8 mouse cellular contexts compared by ENCODE assay signal in genomic region chrX:94193901-94194300, GRCm38 (mm10). TPM values are rescaled to one million over a fixed set of nuclear protein-coding genes. Genes with fewer than 3 reads are reported as not detected.
DNase-seq lines count a peak whose midpoint lies in the region; ATAC-seq and TF ChIP-seq lines count a peak whose summit lies in the region.
"Not testable (repeated sequence)": the region's sequence is repeated elsewhere in the genome, so short reads cannot be mapped to it uniquely, and the experiment has no call there.

No protein-coding gene starts in this region.

- not testable (repeated sequence) for H3K4me2 ChIP-seq in forebrain, postnatal 0 days (ENCODE audit: low read depth); stomach, postnatal 0 days (replicated peaks; ENCODE audit: low read depth)

- H3K9ac ChIP-seq in forebrain, postnatal 0 days; liver, adult 2 months (ENCODE audit: low read depth, low read length); stomach, postnatal 0 days (ENCODE audit: low read length): not testable (repeated sequence)

- H3K4me3 ChIP-seq in forebrain, postnatal 0 days (ENCODE audit: low read depth, low read length); liver, adult 2 months (ENCODE audit: insufficient read depth, low read depth, low read length); stomach, postnatal 0 days (ENCODE audit: low read depth, low read length): not testable (repeated sequence)

- H3K27ac ChIP-seq in forebrain, postnatal 0 days (ENCODE audit: low read depth, low read length); liver, adult 2 months (replicated peaks; ENCODE audit: insufficient read depth, low read depth, low read length); stomach, postnatal 0 days (replicated peaks): not testable (repeated sequence)

- not testable (repeated sequence) for TF ChIP-seq POLR2A in liver, adult 2 months (IDR thresholded peaks at IDR 0.05; ENCODE audit: extremely low read depth, insufficient read depth, low read length)

- H3K36me3 ChIP-seq in forebrain, postnatal 0 days (ENCODE audit: insufficient read depth) = peaks cover 28% of the 10 kb centered on the region
- H3K36me3 ChIP-seq in liver, adult 2 months (ENCODE audit: control insufficient read depth, insufficient read depth, low read length) = peaks cover 26% of the 10 kb centered on the region
- H3K36me3 ChIP-seq in stomach, postnatal 0 days (ENCODE audit: control insufficient read depth, insufficient read depth, low read length) = not testable (repeated sequence)

- H3K79me2 ChIP-seq in liver, adult 2 months (ENCODE audit: control insufficient read depth, insufficient read depth, low read length) = not testable (repeated sequence)

- 69% methylated on average over 4 of the region's 4 CpGs for WGBS in forebrain, postnatal 0 days
- WGBS in liver, adult 2 months = 66% methylated on average over 4 of the region's 4 CpGs
- 77% methylated on average over 4 of the region's 4 CpGs for WGBS in stomach, postnatal 0 days

- H3K27me3 ChIP-seq in forebrain, postnatal 0 days (ENCODE audit: insufficient read depth, low read length); liver, adult 2 months (ENCODE audit: control insufficient read depth, insufficient read depth, low read length); stomach, postnatal 0 days (ENCODE audit: control insufficient read depth, insufficient read depth, low read length): not testable (repeated sequence)

- ATAC-seq in forebrain, postnatal 0 days; stomach, postnatal 0 days (ENCODE audit: low FRiP score, low TSS enrichment): not testable (repeated sequence)
- peak; percentile 79 for ATAC-seq in inflammation-experienced regulatory T-cells, adult 6 months

- TF ChIP-seq EP300 in stomach, postnatal 0 days (optimal IDR thresholded peaks at IDR 0.05) = not testable (repeated sequence)

- H3K4me1 ChIP-seq in forebrain, postnatal 0 days (ENCODE audit: insufficient read depth); liver, adult 2 months (ENCODE audit: control insufficient read depth, insufficient read depth, low read length); stomach, postnatal 0 days (replicated peaks; ENCODE audit: control insufficient read depth, insufficient read depth): not testable (repeated sequence)

- peak; percentile 48 for DNase-seq in A20 (ENCODE audit: low read depth, low spot score)
- peak; percentile 17 for DNase-seq in MN1 (ENCODE audit: low spot score)
- peak; percentile 42 for DNase-seq in c-Kit-positive CD71-positive TER-119-negative erythroid progenitor cells, embryonic 14.5 days (ENCODE audit: low read depth)
- DNase-seq in forebrain, postnatal 0 days = peak; percentile 6
- DNase-seq in liver, adult 2 months (ENCODE audit: extremely low read depth, low read depth, low spot score) = not testable (repeated sequence)
- peak; percentile 29 for DNase-seq in mesoderm, embryonic 11.5 days (ENCODE audit: low read depth, low spot score)
- DNase-seq in stomach, postnatal 0 days (ENCODE audit: low spot score) = peak; percentile 15

- peak; percentile 42 for TF ChIP-seq CTCF in forebrain, postnatal 0 days (IDR thresholded peaks at IDR 0.05; ENCODE audit: low read depth)
- TF ChIP-seq CTCF in liver, adult 2 months (IDR thresholded peaks at IDR 0.05; ENCODE audit: low read depth, low read length) = 0 out of 2 replicates have a peak, but pooled peaks have one; percentile 6
- TF ChIP-seq CTCF in stomach, postnatal 0 days (IDR thresholded peaks at IDR 0.05; ENCODE audit: low read depth) = peak; percentile 67

- H3K9me3 ChIP-seq in forebrain, postnatal 0 days (ENCODE audit: low read length); stomach, postnatal 0 days (ENCODE audit: control insufficient read depth, low read length): not testable (repeated sequence)

RNA-seq across cellular contexts. Expression of gene Eif2s3x, which starts 18.8 kb away (rescaled TPM):
- total RNA-seq in forebrain, postnatal 0 days (2014; rRNA removed) = 212 and 233 TPM in 2 replicates
- polyA plus RNA-seq in forebrain, postnatal 0 days (2015; fragmentation: Nextera tagmentation; extraction: Ambion mirVana) = 68.4 and 94.9 TPM in 2 replicates
- 10 to 100 TPM; 69.5 to 76.6 (median 69.9) TPM for polyA plus RNA-seq in inflammation-experienced regulatory T-cells, adult 6 months (2017; shearing (Covaris generic))
- total RNA-seq in liver, adult 2 months (2014; rRNA removed) = 93.1 and 103 TPM in 2 replicates
- polyA plus RNA-seq in liver, adult 2 months (2012; rRNA removed) = 42.7 and 43.7 TPM in 2 replicates
- polyA plus RNA-seq in stomach, postnatal 0 days (2015; fragmentation: Nextera tagmentation; extraction: Ambion mirVana) = 37.0 and 38.8 TPM in 2 replicates

RNA-seq across cellular contexts. Expression of gene Klhl15, which starts 40.5 kb away (rescaled TPM):
- 14.8 and 20.5 TPM in 2 replicates for total RNA-seq in forebrain, postnatal 0 days (2014; rRNA removed)
- polyA plus RNA-seq in forebrain, postnatal 0 days (2015; fragmentation: Nextera tagmentation; extraction: Ambion mirVana) = 6.1 and 7.3 TPM in 2 replicates
- 10 to 100 TPM in 1 of 3 experiments, 1 to 10 TPM in 2; 6.9 to 12.5 (median 9.7) TPM for polyA plus RNA-seq in inflammation-experienced regulatory T-cells, adult 6 months (2017; shearing (Covaris generic))
- 5.9 and 7.4 TPM in 2 replicates for total RNA-seq in liver, adult 2 months (2014; rRNA removed)
- polyA plus RNA-seq in liver, adult 2 months (2012; rRNA removed) = 1.8 and 3.9 TPM in 2 replicates
- polyA plus RNA-seq in stomach, postnatal 0 days (2015; fragmentation: Nextera tagmentation; extraction: Ambion mirVana) = 5.6 and 5.9 TPM in 2 replicates

Comparison
In these comparisons a context has a peak if more than half of its experiments do, and no peak if none do; other contexts are left out.
1. CTCF ChIP-seq: peak in every context shown above with its lines; median percentile 67 in stomach, postnatal 0 days; 42 in forebrain, postnatal 0 days; 6 in liver, adult 2 months.